Mouse (Mus musculus): ENCODE results near the gene Ceacam2.
A peak's percentile ranks its signal among the peaks of the same experiment; 100 is the strongest.
"Not testable (repeated sequence)": the region's sequence is repeated elsewhere in the genome, so short reads cannot be mapped to it uniquely, and the experiment has no call there.

Ceacam2 gene

DNA sequence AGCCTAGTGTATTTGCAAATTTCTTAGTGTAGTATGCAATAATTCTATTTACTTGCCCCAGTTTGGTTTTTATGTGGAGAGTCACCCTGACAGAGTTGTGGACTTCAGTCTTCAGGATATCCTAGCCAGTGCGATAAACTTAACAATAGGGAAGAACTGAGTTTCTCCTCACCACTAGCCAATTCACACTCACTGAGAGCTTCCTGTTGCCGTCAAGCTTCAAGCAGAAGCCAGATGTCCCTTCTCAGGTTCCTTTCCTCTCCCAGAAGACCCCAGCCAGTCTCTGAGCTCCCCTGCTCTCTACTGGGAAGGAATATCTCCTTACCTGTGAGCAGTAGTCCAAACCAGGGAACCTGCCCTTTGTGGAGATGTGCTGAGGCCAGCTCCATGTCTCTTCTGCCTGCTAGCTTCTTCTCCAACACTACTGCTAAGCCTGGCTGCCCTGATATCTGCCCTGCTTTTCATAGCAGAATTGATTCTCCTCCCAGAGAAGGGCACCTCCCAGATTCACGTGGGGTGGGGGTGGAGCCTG lies at the start of gene Ceacam2:
TSS of gene Ceacam2 (minus strand) at position 482 of the 532 bp plus-strand sequence.
- DNase-seq (ENCODE audit: extremely low spot score, low spot score): not testable (repeated sequence)

DNA sequence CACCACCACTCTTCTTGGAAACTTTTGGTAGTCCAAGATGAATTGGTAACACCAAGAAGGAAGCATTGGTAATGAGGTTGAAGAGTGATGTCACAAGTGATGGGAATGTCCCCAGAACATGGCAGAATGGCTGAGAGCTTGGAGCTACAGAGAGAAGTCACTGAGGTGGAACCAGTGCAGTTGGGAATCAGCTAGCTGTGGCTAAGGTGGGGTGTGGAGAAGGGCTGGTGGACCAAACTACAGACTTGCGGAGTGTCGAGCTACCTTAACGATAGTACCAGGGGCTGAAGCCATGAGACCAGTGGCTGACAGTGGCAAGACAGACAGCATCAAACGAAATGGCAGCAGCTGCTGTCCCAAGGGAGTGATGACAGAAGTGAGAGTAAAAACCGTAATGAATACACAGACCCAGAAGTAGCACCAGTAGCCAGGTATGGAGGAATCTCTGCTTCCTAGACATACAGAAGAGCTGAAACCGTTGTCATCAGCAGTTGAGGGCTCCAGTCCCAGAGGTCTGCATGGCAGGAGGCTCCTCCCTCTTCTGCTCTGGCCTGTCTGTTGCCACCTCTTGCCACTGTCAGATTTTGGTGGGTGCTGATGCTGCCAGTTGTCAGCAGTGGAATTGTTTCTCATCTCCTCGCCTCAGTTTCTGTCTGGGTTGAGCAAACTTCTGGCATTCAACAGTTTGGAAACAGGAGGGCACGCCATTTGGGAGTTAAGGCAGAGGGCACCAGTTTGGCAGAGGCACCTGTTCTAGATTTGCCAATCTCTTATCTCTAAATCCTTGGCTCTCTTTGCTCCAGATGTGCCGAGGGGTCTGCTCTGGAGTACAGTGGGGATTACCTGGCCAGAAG lies 45.9 kb upstream of the Ceacam2 start:
- peak; percentile 4 for DNase-seq (ENCODE audit: extremely low spot score, low spot score)

DNA sequence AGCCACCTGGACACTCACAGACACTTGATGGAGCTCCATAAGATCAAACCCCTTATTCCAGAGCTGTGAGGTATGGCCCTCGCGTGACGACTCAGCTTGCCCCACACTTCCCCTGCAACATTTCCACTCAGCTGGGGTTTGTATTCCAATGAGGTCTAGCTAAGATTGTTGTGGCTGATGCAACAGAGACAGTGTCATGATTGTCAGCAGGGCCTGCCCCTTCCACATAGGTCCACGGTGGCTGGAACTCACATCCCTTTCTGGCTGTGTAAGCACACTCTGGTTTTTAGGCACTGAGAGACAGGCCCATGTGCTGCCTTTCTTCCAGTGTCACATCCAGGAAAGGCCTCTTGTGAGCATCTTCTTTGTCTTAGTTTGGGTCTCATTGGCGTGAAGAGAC lies 45.0 kb upstream of the Ceacam2 start:
- no peak for DNase-seq (ENCODE audit: extremely low spot score, low spot score)

DNA sequence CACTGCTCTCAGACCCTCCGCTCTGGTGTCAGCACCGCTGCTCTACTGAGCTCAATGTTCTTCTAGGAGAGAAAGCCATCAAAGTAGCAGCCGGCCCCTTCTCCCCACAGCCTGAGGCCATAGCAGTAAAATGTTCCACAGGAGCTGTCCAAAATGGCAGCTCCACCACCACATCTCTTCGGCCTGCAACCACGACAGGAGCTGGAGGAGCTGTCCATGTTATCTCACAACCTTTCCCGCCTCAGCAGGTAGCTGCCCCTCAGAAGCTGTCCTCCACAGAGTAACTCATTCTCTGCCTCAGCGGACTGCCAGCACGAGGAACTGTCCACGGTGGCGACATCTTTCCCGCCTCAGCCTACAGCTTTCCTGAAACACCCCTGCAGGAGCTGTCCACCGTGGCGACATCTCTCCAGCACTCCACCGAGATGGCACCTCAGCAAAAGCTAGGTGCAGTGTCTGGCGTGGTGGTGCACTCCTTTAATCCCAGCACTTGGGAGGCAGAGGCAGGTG lies 42.7 kb upstream of the Ceacam2 start:
- no peak for DNase-seq (ENCODE audit: extremely low spot score, low spot score)

DNA sequence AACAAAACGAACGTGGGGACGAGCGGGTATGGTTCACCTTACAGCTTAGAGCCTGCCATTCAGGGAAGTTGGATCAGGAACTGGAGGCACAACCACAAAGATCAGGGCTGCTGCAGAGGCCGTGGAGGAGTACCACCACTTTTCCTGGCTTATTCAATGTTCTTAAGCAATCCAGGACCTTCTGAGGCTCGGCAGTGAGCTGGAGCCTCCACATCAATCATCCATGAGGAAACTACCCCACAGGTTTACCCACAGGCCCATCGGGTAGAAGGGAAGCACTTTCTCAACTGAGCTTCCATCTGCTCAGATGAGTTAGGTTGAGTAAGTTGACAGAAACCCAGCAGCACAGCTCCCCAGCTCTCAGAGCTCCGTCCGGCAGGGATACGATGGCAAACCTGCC lies 39.8 kb upstream of the Ceacam2 start:
- DNase-seq (ENCODE audit: extremely low spot score, low spot score): no peak

DNA sequence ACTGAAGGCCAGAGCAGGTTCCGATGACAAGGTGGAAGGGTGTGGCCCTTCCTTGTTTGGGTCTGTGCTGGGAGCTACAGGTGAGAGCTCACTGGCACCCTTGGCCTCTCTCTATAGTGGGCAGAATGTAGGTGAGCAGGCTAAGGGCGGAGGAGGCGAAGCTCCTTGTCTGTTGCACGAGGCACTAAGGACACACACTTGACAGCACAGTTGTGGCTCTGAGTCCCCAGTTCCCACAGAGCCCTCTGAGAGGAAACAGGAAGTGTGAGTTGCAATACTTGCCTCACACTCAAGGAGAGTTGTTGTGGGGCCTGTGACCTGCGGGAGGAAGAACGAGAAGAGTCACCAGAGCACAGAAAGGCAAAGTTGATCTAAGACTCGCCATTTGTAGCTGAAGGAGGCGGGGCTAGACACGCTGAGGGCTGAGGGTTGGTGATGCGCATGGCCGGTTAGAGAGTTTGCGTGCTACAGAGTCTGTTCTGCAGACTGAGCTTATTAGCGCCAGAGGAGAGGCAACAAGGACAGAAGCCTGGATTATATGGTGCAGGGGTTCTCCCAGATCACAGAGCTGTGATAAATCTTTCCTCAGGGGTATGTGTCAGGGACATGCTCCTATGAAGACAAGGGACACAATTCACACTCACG lies 37.3 kb upstream of the Ceacam2 start:
- not testable (repeated sequence) for DNase-seq (ENCODE audit: extremely low spot score, low spot score)

DNA sequence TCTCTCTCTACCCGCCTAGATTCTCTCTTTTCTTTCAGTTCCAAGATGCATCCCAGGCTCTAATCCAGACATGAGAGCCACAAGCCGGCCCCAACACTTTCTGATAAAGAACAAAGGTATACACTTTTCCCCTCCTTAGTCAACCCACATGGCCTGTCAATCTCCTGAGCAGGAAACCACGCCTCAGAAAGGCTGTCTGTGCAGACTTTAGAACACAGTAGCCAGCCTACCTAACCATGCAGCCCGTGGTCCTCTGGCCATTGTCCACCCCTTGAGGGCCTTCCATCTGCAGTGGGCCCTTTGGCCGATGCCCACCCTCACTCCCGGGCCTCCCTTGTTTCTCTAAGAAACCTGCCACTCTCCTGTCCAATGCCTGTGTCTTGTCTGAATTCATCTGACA lies 36.7 kb upstream of the Ceacam2 start:
- DNase-seq (ENCODE audit: extremely low spot score, low spot score): not testable (repeated sequence)

DNA sequence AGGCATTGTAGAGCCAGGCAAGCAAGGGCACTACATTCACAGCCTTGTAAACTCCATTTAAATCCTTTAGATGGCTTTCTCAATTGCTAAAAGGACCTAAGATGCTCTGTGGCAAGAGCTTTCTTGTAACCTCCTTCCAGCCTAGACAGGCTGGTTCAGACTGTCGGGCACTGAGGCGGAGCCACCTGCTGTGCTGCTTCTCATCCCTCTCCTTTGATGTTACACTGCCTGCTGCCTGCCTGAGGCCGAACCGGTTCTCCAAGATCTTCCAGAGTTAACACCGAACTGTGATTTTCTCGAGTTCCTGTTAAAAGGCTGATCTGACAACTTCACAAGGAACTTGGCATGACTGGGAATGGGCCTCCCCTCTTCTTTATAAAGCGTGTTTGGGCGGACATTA lies 36.2 kb upstream of the Ceacam2 start:
- DNase-seq (ENCODE audit: extremely low spot score, low spot score): no peak

DNA sequence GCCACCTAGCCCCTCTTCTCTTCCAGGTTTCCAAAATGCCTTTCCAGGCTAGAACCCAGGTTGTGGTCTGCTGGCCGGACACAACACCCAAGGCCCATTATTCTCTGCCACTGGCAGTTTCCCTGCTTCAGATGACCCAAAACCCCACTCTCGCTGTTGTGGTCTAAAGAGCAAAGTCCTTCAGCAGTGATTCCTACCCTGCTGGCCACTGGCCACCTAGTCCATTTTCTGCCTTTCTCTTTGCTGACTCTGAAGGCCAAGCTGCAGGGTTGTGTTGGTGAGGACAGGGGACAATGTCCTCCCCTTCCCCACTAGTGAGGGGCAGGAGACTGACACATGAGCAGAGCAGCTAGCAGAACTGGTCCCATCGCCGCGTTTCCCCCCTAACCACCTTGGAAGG lies 35.4 kb upstream of the Ceacam2 start:
- no peak for DNase-seq (ENCODE audit: extremely low spot score, low spot score)

DNA sequence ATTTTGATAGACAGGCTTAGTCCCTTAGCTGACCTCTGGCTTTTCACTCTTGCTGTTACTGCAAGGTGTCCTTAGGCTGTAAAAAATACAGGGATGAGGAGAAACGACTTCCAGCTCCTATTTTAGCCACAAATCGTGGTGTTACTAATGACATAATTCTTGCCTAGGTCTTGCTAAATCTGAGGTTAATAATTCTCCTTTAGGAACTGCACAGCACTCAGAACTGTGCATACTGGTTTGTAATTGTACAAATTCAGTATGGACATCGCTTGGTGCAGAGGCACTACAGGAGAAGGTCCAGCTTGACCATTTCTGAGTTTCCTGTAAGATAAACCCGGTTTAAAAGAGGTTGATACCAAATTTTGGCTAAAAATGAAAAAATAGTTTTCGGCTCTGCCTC lies 34.1 kb upstream of the Ceacam2 start:
- DNase-seq (ENCODE audit: extremely low spot score, low spot score): not testable (repeated sequence)

DNA sequence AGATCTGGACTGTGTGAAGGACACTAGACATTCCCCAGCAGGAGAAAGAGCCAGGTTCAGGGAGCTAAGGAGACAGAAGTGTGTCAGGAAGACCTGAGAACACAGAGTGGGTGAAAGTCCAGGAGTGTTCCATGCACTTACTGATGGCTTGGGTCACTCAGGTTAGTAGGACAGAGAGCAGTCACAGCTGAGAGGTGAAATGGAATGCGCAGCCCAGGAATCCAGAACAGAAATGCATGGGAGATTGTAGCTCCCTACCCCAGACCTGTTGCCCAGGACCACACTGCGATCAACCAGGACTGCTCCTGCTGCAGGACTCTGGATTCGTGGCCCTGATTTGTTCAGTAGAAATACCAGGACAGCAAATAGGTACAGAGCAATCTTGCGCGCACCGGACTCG lies 29.1 kb upstream of the Ceacam2 start:
- DNase-seq (ENCODE audit: extremely low spot score, low spot score): no peak

DNA sequence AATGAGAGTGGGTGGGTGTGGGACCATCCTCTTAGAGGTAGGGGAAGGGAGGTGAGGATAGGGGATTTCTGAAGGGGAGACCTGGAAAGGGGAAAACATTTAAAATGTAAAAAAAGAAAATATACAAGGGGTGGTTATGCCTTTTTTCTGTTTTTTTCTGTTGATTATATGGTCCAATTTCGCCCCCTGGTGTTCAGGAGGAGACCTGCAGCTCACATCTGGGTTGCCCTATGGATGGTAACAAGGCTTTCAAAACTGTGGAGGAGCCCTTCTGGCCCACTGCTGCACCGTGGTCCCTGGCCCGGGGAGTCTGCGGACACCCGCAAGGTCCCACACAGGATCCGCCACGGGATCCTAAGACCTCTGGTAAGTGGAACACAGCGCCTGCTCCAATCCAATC lies 1.8 kb upstream of the Ceacam2 start:
- not testable (repeated sequence) for DNase-seq (ENCODE audit: extremely low spot score, low spot score)

DNA sequence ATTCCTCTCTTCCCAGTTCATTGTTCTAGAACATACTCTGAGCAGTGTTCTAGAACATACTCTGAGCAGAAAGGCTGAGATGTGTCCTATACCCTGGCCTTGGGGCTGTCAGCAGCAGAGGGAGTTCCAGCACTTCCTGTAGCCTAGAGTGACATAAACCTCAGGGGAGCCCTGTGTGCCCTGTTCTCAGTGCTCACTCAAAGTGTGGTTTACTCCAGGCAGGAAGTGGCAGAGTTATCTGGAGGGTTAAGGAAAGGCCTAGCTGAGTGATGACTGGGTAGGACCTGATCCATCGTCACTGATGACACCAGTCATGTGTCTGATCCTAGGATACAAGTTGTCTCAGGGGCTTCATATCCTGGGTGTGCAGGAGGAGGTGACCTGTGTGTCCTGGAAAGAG lies 297 bp upstream of the Ceacam2 start:
- DNase-seq (ENCODE audit: extremely low spot score, low spot score): not testable (repeated sequence)

DNA sequence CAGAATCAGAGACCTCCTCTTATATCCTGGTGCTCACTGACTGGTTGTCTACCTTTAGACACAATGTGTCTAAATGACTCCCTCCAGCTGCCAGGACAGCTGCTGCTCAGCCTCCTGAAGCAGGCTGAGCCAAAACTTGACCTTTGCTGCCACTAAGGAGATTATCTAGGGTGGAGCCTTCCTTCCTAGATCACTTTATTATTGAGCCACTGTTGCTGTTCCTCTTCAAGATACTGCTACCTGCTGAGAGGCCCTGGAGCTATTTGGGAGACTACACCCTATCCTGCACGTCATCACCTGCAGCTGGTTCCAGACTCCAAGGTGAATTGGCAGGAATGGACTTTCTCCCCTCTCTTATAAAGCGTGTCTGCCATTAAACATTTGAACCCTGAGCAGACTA lies 8.8 kb downstream of the Ceacam2 start:
- no peak for DNase-seq (ENCODE audit: extremely low spot score, low spot score)

DNA sequence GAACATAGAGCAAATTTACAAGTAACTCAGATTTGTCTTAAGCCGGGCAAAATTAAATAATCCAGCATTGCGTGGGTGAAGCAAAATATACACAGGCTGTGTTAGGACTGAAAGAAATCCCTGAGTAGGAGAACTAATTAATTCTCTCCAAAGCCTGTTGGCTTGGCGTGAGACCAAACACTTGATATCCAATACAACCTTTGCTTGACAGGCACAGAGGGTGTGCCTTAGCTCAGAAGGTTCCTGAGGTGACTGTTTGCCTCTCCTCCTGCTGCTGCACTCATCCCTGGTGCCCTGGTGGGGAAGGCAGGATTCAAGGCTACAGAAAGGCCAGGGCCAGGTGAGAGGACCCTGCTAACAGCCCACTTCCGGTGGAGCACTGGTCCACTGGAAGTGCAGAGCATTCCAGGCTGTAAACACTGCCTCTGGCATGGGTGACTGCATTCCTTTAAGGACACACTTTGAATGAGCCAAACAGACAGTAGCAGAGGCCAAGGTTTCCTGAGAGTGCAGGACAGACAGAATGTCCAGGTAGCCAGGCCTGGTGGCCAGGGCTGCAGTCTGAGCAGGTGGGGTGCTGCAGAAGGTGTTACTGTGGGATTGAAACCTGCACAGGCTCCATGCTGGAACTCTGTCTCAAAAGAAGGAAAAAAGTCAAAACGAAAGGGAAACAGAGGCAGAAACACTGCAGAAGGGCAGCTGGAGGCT lies 23.4 kb downstream of the Ceacam2 start:
- DNase-seq (ENCODE audit: extremely low spot score, low spot score): not testable (repeated sequence)

DNA sequence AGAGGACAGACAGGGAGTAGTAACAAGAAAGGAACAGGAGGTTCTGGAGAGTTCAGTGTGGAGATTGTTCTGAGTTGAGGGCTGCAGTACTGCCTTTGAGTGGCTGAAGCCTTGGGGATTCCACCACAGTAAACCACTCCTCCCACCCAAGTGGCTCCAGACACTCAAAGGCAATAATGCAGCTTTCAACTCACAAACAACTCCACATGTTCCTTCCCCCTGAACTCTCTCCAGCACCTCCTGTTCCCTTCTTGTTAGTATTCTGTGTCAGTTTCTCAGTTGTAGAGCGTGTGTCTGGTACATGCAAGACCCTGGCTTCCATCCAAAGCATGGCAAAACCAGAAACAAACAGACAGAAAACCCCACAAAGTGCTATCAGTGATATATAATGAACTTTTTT lies 24.0 kb downstream of the Ceacam2 start:
- not testable (repeated sequence) for DNase-seq (ENCODE audit: extremely low spot score, low spot score)

DNA sequence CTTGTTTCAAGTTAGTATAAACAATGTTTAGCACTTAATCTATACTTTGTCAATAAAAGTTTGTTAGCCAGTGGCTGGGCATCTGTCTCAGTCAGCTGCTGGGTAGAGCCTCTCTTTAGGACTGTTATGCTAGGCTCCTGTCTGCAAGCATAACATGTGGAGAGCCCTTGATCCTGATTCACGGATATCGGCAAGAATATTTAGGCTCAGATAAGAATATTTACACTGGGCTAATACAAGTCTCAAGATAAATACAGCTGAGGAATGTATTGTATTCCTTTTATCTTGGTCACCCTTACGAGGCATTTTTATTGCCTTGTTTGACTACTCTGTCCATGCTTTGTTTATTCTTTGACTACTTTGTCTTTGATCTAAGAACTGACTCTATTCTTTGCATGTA lies 29.7 kb downstream of the Ceacam2 start:
- DNase-seq (ENCODE audit: extremely low spot score, low spot score): no peak

DNA sequence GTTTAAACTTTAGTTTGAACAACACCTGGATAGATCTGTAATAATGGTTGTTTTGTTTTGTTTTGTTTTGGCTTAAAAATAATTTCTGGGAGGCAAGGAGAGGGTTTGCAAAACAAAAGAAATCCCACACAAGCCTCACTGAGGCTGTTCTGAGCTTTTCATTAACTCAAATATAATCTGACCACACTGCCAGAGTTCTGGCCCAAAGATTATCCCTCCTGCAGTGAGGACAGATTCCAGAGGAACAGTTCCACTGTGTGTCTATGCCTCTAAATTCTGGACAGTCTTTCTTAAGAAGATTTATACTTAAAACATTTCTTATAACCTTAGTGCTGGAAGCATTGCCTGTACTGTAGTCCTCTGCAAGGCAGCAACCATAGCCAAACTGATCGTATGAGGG lies 45.0 kb downstream of the Ceacam2 start:
- DNase-seq (ENCODE audit: extremely low spot score, low spot score): no peak

DNA sequence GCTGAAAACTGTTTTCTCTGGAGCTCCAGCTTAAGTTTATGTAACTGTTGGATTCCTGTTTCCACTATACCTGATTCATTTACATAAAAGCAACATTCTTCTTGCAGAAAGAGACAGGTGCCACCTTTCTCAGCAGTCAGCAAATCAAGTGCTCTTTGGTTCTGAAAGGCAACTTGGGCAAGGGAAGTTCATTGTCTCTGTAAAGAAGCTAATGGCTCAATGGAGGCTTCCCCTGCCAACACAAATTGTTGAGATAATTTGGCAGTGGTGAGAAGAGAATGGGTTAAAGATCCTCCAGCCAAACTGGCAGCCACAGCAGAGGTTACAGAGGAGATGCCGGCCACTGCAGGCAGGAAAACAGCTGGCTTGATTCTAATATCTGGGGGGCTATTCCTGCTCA lies 49.0 kb downstream of the Ceacam2 start:
- not testable (repeated sequence) for DNase-seq (ENCODE audit: extremely low spot score, low spot score)

DNA sequence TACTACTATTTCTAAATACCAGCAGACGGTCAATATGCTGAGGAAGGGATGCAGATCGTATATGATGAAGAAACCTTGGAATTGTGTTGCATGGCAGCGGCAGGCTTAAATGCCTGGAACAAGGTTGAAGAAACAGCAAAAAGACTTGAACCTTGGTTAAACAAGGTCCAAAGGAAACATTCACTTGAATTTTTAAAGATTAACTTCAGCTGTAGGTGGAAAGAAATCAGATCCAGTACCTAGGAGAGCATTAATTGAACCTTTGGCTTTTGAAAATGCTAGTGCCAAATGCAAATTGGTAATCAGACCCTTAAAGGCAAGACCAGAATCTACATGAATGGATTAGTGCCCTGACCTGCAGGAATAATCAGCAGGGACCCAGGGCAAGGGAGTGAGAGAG lies 50.3 kb downstream of the Ceacam2 start:
- DNase-seq (ENCODE audit: extremely low spot score, low spot score): not testable (repeated sequence)

DNA sequence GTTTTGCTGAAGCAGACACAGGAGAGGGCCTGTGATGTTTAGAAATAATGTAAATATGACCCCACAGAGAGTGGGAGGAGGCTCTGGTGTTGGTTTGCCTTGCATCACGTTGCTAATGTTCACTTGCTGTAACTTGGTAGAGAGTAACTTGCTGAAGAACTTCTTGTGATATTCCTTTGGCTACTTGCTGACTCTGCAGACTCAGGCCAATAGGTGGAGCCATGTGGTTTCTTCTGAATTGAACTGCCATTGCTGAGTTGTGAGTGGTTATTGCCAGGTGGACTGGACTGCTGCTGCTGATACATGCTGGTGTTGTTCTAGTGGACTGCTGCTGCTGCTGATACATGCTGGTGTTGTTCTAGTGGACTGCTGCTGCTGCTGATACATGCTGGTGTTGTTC lies 53.5 kb downstream of the Ceacam2 start:
- no peak for DNase-seq (ENCODE audit: extremely low spot score, low spot score)

DNA sequence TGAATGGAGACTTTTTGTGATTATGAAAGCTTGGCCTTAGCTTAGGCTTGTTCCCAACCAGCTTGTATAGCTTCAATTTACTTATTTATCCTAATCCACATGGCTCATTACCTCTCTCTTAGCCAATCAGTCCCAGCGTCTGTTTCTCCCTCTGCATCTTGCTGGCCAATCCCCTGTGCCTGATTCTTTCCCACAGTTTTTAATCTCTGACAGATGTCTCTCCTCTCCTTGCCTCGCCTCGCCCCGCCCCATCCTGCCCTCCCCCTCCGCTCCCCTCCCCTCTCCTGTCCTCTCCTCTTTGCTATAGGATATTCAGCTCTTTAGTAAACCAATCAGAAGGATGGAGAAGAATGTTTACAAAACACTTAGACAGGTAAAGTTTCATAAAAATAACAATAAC lies 54.6 kb downstream of the Ceacam2 start:
- DNase-seq (ENCODE audit: extremely low spot score, low spot score): no peak

Data from neural tube, embryonic 10.5 days (tissue).